7 mouse cellular contexts compared by ENCODE assay signal in genomic region chr12:99645418-99645817, GRCm38 (mm10).
DNase-seq lines count a peak whose midpoint lies in the region; ATAC-seq and TF ChIP-seq lines count a peak whose summit lies in the region.

No protein-coding gene starts in this region.

- WGBS in kidney, adult 2 months = 95% methylated on average over 18 of the region's 18 CpGs
- 90% methylated on average over 18 of the region's 18 CpGs for WGBS in heart, embryonic 14.5 days

- no peak overlapping the region for H3K27ac ChIP-seq in kidney, adult 2 months (ENCODE audit: insufficient read depth, low read depth, low read length)
- no peak overlapping the region for H3K27ac ChIP-seq in heart, embryonic 14.5 days (replicated peaks in 1 of 2; ENCODE audit: control insufficient read depth in 1 of 2, insufficient read depth in 1 of 2, low read depth in 2 of 2, low read length in 2 of 2)

- TF ChIP-seq POLR2A in kidney, adult 2 months (IDR thresholded peaks at IDR 0.05; ENCODE audit: low read depth, low read length) = no peak

- no peaks in the 10 kb centered on the region for H3K36me3 ChIP-seq in kidney, adult 2 months (ENCODE audit: control insufficient read depth, insufficient read depth, low read length)
- no peaks in the 10 kb centered on the region for H3K36me3 ChIP-seq in heart, embryonic 14.5 days (ENCODE audit: control insufficient read depth, insufficient read depth, low read length)

- TF ChIP-seq CTCF in kidney, adult 2 months (conservative IDR thresholded peaks at IDR 0.05; ENCODE audit: insufficient read depth, insufficient read length, low read depth, low read length) = no peak

- no peak overlapping the region for H3K4me2 ChIP-seq in heart, embryonic 14.5 days (ENCODE audit: low read length)

- ATAC-seq in heart, embryonic 14.5 days (ENCODE audit: insufficient number of reproducible peaks, insufficient read depth, low FRiP score, low read depth) = peak; percentile 82
- no peak for ATAC-seq in monocyte, adult 5-6 weeks (replicated peaks; ENCODE audit: insufficient number of reproducible peaks, low FRiP score, low TSS enrichment, poor library complexity, severe bottlenecking)

- H3K27me3 ChIP-seq in kidney, adult 2 months (replicated peaks; ENCODE audit: control insufficient read depth, insufficient read depth, low read length) = no peaks in the 10 kb centered on the region
- H3K27me3 ChIP-seq in heart, embryonic 14.5 days (ENCODE audit: control insufficient read depth, insufficient read depth, low read length) = no peaks in the 10 kb centered on the region

- no peak overlapping the region for H3K4me3 ChIP-seq in kidney, adult 2 months (ENCODE audit: insufficient read depth, low read depth, low read length)
- H3K4me3 ChIP-seq in heart, embryonic 14.5 days (ENCODE audit: control insufficient read depth in 1 of 2, insufficient read depth in 1 of 2, low read depth in 1 of 2, low read length in 2 of 2) = no peak overlapping the region

- H3K9ac ChIP-seq in heart, embryonic 14.5 days (ENCODE audit: low read length) = no peak overlapping the region

- no peaks in the 10 kb centered on the region for H3K4me1 ChIP-seq in kidney, adult 2 months (ENCODE audit: control insufficient read depth, insufficient read depth, low read length)
- H3K4me1 ChIP-seq in heart, embryonic 14.5 days (ENCODE audit: control insufficient read depth in 2 of 2, insufficient read depth in 2 of 2, low read length in 2 of 2) = peaks cover 0 to 2% of the 10 kb centered on the region in 2 experiments; a peak in 1 of 4 replicates

- H3K9me3 ChIP-seq in heart, embryonic 14.5 days (ENCODE audit: control insufficient read depth, low read length) = peaks cover 27% of the 10 kb centered on the region

- peak; percentile 54 for DNase-seq in kidney, adult 2 months
- no peak for DNase-seq in kidney, postnatal 4 days
- DNase-seq in cerebellum, postnatal 36 days = peak; percentile 44 to 67
- peak; percentile 78 to 82 for DNase-seq in left cerebral cortex, postnatal 36 days (ENCODE audit: low spot score in 2 of 2)
- DNase-seq in ovary, postnatal 14 days (ENCODE audit: low spot score) = peak; percentile 81

- intact Hi-C loops in left cerebral cortex, postnatal 36 days (cut with DNase I) = no loop called here

Comparison
In these comparisons a context has a peak if more than half of its experiments do, and no peak if none do; other contexts are left out.
1. DNase-seq: peak in kidney, adult 2 months (single experiment), cerebellum, postnatal 36 days (2 of 2), left cerebral cortex, postnatal 36 days (2 of 2) and ovary, postnatal 14 days (single experiment); none in kidney, postnatal 4 days (0 of 2).